14 mouse cellular contexts compared by ENCODE assay signal in the genomic region with DNA sequence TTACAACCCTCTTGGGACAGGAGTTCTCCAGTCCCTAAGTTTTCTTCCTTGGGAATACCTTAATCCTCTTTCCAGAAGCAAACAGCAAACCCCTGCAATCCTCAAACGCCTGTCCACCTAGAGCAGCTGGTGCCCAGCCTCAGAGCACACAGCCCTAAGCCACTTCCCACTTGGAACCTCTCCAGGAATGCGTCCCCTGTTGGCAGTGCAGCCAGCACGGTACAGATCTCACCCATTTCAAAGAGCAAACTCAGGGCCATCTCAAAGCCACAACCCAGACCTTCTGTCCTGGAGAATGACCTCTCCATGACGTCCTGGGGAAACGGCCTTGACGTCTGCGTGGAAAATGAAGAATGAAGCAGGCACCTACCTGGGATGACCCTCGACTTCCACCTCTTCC.
DNase-seq lines count a peak whose midpoint lies in the region; ATAC-seq and TF ChIP-seq lines count a peak whose summit lies in the region.
"Had no signal": no experiment of that assay in that cellular context is flagged by ENCODE, and none has a peak within 500 bp of the region (broad histone marks: within the 10 kb centered on the region; RNA-seq: fewer than 3 reads in every experiment).

No protein-coding gene starts in this region.

- ATAC-seq in hindbrain, postnatal 0 days = no peak
- no peak for ATAC-seq in hindbrain, embryonic 13.5 days (ENCODE audit: low FRiP score)
- ATAC-seq: hindbrain, embryonic 16.5 days had no signal

- peaks cover 6% of the 10 kb centered on the region; the same call in 1 of the 2 replicates for H3K4me1 ChIP-seq in hindbrain, postnatal 0 days (ENCODE audit: insufficient read depth, low read length)
- peaks cover 10% of the 10 kb centered on the region for H3K4me1 ChIP-seq in hindbrain, embryonic 13.5 days (replicated peaks)
- H3K4me1 ChIP-seq in limb, embryonic 10.5 days = peaks cover 27% of the 10 kb centered on the region
- H3K4me1 ChIP-seq: lung, embryonic 15.5 days had no signal

- H3K36me3 ChIP-seq in hindbrain, postnatal 0 days (ENCODE audit: insufficient read depth, low read length) = no peaks in the 10 kb centered on the region
- no peaks in the 10 kb centered on the region for H3K36me3 ChIP-seq in hindbrain, embryonic 13.5 days
- H3K36me3 ChIP-seq in limb, embryonic 10.5 days = no peaks in the 10 kb centered on the region
- H3K36me3 ChIP-seq: limb, embryonic 12.5 days; lung, embryonic 15.5 days had no signal

- peak; percentile 61 for DNase-seq in hindbrain, postnatal 0 days (ENCODE audit: low spot score)
- DNase-seq in right cerebral cortex, postnatal 14 days = peak; percentile 22
- DNase-seq in right cerebral cortex, postnatal 4 days = no peak
- DNase-seq in kidney, postnatal 10 days = peak; percentile 35
- peak; percentile 41 for DNase-seq in ovary, postnatal 36 days (ENCODE audit: low spot score)
- no peak for DNase-seq in limb, embryonic 10.5 days (ENCODE audit: low spot score)
- no peak for DNase-seq in embryo, embryonic 10.5 days (ENCODE audit: low spot score)
- DNase-seq: layer of hippocampus, adult 9-11 months had no signal

- peak; percentile 54 for TF ChIP-seq CTCF in hindbrain, postnatal 0 days (IDR thresholded peaks at IDR 0.05; ENCODE audit: low read depth)

- H3K4me2 ChIP-seq in hindbrain, postnatal 0 days (ENCODE audit: low read depth, low read length) = no peak overlapping the region
- no peak overlapping the region for H3K4me2 ChIP-seq in hindbrain, embryonic 13.5 days
- H3K4me2 ChIP-seq: limb, embryonic 12.5 days; lung, embryonic 15.5 days had no signal

- no peak overlapping the region for H3K9ac ChIP-seq in hindbrain, postnatal 0 days (replicated peaks; ENCODE audit: low read length)
- no peak overlapping the region for H3K9ac ChIP-seq in hindbrain, embryonic 13.5 days
- H3K9ac ChIP-seq: limb, embryonic 12.5 days; lung, embryonic 15.5 days had no signal

- no peaks in the 10 kb centered on the region for H3K9me3 ChIP-seq in hindbrain, postnatal 0 days (ENCODE audit: low read length)
- no peaks in the 10 kb centered on the region for H3K9me3 ChIP-seq in hindbrain, embryonic 13.5 days
- no peaks in the 10 kb centered on the region for H3K9me3 ChIP-seq in limb, embryonic 10.5 days (replicated peaks)
- H3K9me3 ChIP-seq: limb, embryonic 12.5 days; lung, embryonic 15.5 days had no signal

- H3K27ac ChIP-seq in hindbrain, postnatal 0 days = no peak overlapping the region
- no peak overlapping the region for H3K27ac ChIP-seq in hindbrain, embryonic 13.5 days
- H3K27ac ChIP-seq in limb, embryonic 10.5 days = no peak overlapping the region
- H3K27ac ChIP-seq: limb, embryonic 12.5 days; lung, embryonic 15.5 days had no signal

- no peaks in the 10 kb centered on the region for H3K27me3 ChIP-seq in hindbrain, postnatal 0 days (ENCODE audit: insufficient read depth, low read length)
- H3K27me3 ChIP-seq in hindbrain, embryonic 13.5 days = 0 out of 2 replicates have a peak, but pooled peaks cover 6% of the 10 kb centered on the region
- H3K27me3 ChIP-seq in limb, embryonic 10.5 days (ENCODE audit: low read depth, poor library complexity, severe bottlenecking) = 0 out of 2 replicates have a peak, but pooled peaks cover 10% of the 10 kb centered on the region
- H3K27me3 ChIP-seq: CH12.LX; limb, embryonic 12.5 days had no signal

- H3K4me3 ChIP-seq in hindbrain, postnatal 0 days (ENCODE audit: low read length) = no peak overlapping the region
- H3K4me3 ChIP-seq in hindbrain, embryonic 13.5 days = no peak overlapping the region
- H3K4me3 ChIP-seq in limb, embryonic 10.5 days = no peak overlapping the region
- H3K4me3 ChIP-seq: erythroblast, embryonic 14.5 days; limb, embryonic 12.5 days; lung, embryonic 15.5 days had no signal

- 45% methylated on average over 8 of the region's 8 CpGs for WGBS in hindbrain, postnatal 0 days
- 64% methylated on average over 8 of the region's 8 CpGs for WGBS in hindbrain, embryonic 13.5 days
- WGBS in limb, embryonic 10.5 days = 66% methylated on average over 8 of the region's 8 CpGs

Comparison
In these comparisons a context has a peak if more than half of its experiments do, and no peak if none do; other contexts are left out.
1. DNase-seq: peak in hindbrain, postnatal 0 days (single experiment), right cerebral cortex, postnatal 14 days (single experiment), kidney, postnatal 10 days (single experiment) and ovary, postnatal 36 days (single experiment); none in right cerebral cortex, postnatal 4 days (single experiment), limb, embryonic 10.5 days (single experiment) and embryo, embryonic 10.5 days (single experiment).